Mouse (Mus musculus): ENCODE measurements around the gene Notch2. TPM values are rescaled to one million over a fixed set of nuclear protein-coding genes. Genes with fewer than 3 reads are reported as not detected.

Gene Notch2
- polyA plus RNA-seq, 1 experiment = 5.2 TPM

DNA sequence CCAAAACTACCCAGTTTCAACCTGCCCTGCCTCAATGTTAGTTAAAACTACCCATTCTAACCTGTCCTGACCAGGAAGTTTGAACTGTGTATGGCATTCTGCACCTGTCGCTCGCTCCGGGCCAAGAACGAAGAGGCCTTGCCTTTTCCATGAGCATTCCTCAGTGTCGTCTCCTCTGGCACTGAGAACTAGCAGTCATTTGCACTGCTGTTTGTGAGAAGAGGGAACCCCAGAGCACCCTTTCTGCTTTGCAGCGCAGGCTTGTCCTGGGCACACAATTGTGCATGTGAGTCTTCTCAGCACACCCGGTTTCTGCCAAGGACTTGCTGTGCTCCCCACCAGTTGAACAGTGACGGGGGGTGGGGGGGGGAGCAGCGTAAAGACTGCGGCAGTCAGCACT lies 15.6 kb downstream of the Notch2 start:
- Histone ChIP-seq H3K4me1 (ENCODE audit: control insufficient read depth, insufficient read depth, low read length) (peaks cover 3% of the 10 kb centered on the region), H3K36me3 (ENCODE audit: control insufficient read depth, insufficient read depth, low read length) (no peaks in the 10 kb centered on the region), H3K4me3 (ENCODE audit: control insufficient read depth, low read depth, low read length) (no peak overlapping the region), H3K27me3 (ENCODE audit: control insufficient read depth, insufficient read depth, low read length) (no peaks in the 10 kb centered on the region), H3K27ac (ENCODE audit: control insufficient read depth, insufficient read depth, low read depth, low read length) (no peak overlapping the region)
- TF ChIP-seq CTCF (IDR thresholded peaks at IDR 0.05; ENCODE audit: control insufficient read depth, insufficient read depth, insufficient replicate concordance, low read depth, low read length) = no peak
- TF ChIP-seq POLR2A (IDR thresholded peaks at IDR 0.05; ENCODE audit: control insufficient read depth, low read depth, low read length) = no peak

- peaks cover 3% of the 10 kb centered on the region for H3K4me1 ChIP-seq (ENCODE audit: control insufficient read depth, insufficient read depth, low read length)
- no peaks in the 10 kb centered on the region for H3K36me3 ChIP-seq (ENCODE audit: control insufficient read depth, insufficient read depth, low read length)
- no peak for TF ChIP-seq CTCF (IDR thresholded peaks at IDR 0.05; ENCODE audit: control insufficient read depth, insufficient read depth, insufficient replicate concordance, low read depth, low read length)
- TF ChIP-seq POLR2A (IDR thresholded peaks at IDR 0.05; ENCODE audit: control insufficient read depth, low read depth, low read length) = no peak
- H3K27me3 ChIP-seq (ENCODE audit: control insufficient read depth, insufficient read depth, low read length) = no peaks in the 10 kb centered on the region
- no peak overlapping the region for H3K4me3 ChIP-seq (ENCODE audit: control insufficient read depth, low read depth, low read length)
- H3K27ac ChIP-seq (ENCODE audit: control insufficient read depth, insufficient read depth, low read depth, low read length) = no peak overlapping the region
These were observed 17.8 kb downstream of the Notch2 start for GRCm38 (mm10) chr3:98031104-98031503.

GRCm38 (mm10) chr3:98032191-98032590 lies 18.9 kb downstream of the Notch2 start:
- Histone ChIP-seq H3K36me3 (ENCODE audit: control insufficient read depth, insufficient read depth, low read length) (no peaks in the 10 kb centered on the region), H3K4me1 (ENCODE audit: control insufficient read depth, insufficient read depth, low read length) (peaks cover 2% of the 10 kb centered on the region), H3K27ac (ENCODE audit: control insufficient read depth, insufficient read depth, low read depth, low read length) (no peak overlapping the region), H3K27me3 (ENCODE audit: control insufficient read depth, insufficient read depth, low read length) (no peaks in the 10 kb centered on the region), H3K4me3 (ENCODE audit: control insufficient read depth, low read depth, low read length) (no peak overlapping the region)
- no peak for TF ChIP-seq CTCF (IDR thresholded peaks at IDR 0.05; ENCODE audit: control insufficient read depth, insufficient read depth, insufficient replicate concordance, low read depth, low read length)
- no peak for TF ChIP-seq POLR2A (IDR thresholded peaks at IDR 0.05; ENCODE audit: control insufficient read depth, low read depth, low read length)

DNA sequence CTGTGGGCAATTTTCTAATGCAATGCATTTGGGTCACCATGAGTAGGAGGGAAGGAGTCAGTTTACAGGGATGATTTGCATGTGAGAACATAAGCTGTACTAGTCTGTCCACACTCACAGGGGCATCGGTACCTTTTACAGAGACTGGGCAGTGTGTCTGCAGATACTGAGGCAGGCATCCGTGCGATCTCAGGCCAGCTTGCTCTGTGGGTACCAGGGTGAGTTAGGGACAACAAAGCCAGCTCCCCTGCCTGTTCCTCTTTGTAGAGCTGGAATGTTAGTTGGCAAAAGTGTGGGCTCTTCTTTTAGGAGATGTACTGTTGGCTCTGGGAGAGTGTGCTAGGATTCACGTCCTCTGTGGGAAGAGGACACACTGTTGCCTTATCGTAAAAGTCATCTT lies 19.6 kb downstream of the Notch2 start:
- no peak overlapping the region for H3K27ac ChIP-seq (ENCODE audit: control insufficient read depth, insufficient read depth, low read depth, low read length)
- TF ChIP-seq CTCF (IDR thresholded peaks at IDR 0.05; ENCODE audit: control insufficient read depth, insufficient read depth, insufficient replicate concordance, low read depth, low read length) = no peak
- no peaks in the 10 kb centered on the region for H3K27me3 ChIP-seq (ENCODE audit: control insufficient read depth, insufficient read depth, low read length)
- H3K4me3 ChIP-seq (ENCODE audit: control insufficient read depth, low read depth, low read length) = no peak overlapping the region
- no peaks in the 10 kb centered on the region; the same call in 1 of the 2 replicates for H3K4me1 ChIP-seq (ENCODE audit: control insufficient read depth, insufficient read depth, low read length)
- H3K36me3 ChIP-seq (ENCODE audit: control insufficient read depth, insufficient read depth, low read length) = no peaks in the 10 kb centered on the region

GRCm38 (mm10) chr3:98034622-98035593 lies 21.6 kb downstream of the Notch2 start:
- no peak overlapping the region for H3K4me3 ChIP-seq (ENCODE audit: control insufficient read depth, low read depth, low read length)
- no peaks in the 10 kb centered on the region for H3K27me3 ChIP-seq (ENCODE audit: control insufficient read depth, insufficient read depth, low read length)
- TF ChIP-seq POLR2A (IDR thresholded peaks at IDR 0.05; ENCODE audit: control insufficient read depth, low read depth, low read length) (no peak), CTCF (IDR thresholded peaks at IDR 0.05; ENCODE audit: control insufficient read depth, insufficient read depth, insufficient replicate concordance, low read depth, low read length) (no peak)
- no peak overlapping the region for H3K27ac ChIP-seq (ENCODE audit: control insufficient read depth, insufficient read depth, low read depth, low read length)
- no peaks in the 10 kb centered on the region for H3K36me3 ChIP-seq (ENCODE audit: control insufficient read depth, insufficient read depth, low read length)
- peaks cover 3% of the 10 kb centered on the region for H3K4me1 ChIP-seq (ENCODE audit: control insufficient read depth, insufficient read depth, low read length)

DNA sequence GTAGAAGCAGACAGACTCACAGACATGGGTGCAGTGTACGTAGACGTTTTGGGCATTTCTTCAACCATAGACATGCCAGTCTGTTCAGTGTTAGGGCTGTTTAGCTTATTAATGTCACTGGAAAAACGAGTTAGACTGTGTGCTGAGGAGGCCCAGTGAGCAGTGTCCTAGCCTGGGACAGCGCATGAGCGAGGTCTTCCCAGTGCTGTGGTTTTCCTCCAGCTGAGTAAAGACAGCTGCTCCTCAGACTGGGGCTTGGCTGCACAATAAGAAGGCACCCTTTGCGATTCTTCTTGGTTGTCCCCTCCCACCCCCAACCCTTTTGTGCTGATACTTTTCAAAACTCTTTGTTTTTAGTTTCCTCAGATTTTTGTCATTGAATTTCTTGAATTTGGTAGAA lies 22.8 kb downstream of the Notch2 start:
- Histone ChIP-seq H3K4me3 (ENCODE audit: control insufficient read depth, low read depth, low read length) (no peak overlapping the region), H3K36me3 (ENCODE audit: control insufficient read depth, insufficient read depth, low read length) (no peaks in the 10 kb centered on the region), H3K27ac (ENCODE audit: control insufficient read depth, insufficient read depth, low read depth, low read length) (no peak overlapping the region), H3K4me1 (ENCODE audit: control insufficient read depth, insufficient read depth, low read length) (peaks cover 6% of the 10 kb centered on the region), H3K27me3 (ENCODE audit: control insufficient read depth, insufficient read depth, low read length) (no peaks in the 10 kb centered on the region)
- TF ChIP-seq CTCF (IDR thresholded peaks at IDR 0.05; ENCODE audit: control insufficient read depth, insufficient read depth, insufficient replicate concordance, low read depth, low read length) = no peak
- TF ChIP-seq POLR2A (IDR thresholded peaks at IDR 0.05; ENCODE audit: control insufficient read depth, low read depth, low read length) = no peak

- Histone ChIP-seq H3K4me3 (ENCODE audit: control insufficient read depth, low read depth, low read length) (no peak overlapping the region), H3K27me3 (ENCODE audit: control insufficient read depth, insufficient read depth, low read length) (no peaks in the 10 kb centered on the region), H3K36me3 (ENCODE audit: control insufficient read depth, insufficient read depth, low read length) (no peaks in the 10 kb centered on the region), H3K27ac (ENCODE audit: control insufficient read depth, insufficient read depth, low read depth, low read length) (no peak overlapping the region), H3K4me1 (ENCODE audit: control insufficient read depth, insufficient read depth, low read length) (peaks cover 6% of the 10 kb centered on the region)
- TF ChIP-seq POLR2A (IDR thresholded peaks at IDR 0.05; ENCODE audit: control insufficient read depth, low read depth, low read length) (no peak), CTCF (IDR thresholded peaks at IDR 0.05; ENCODE audit: control insufficient read depth, insufficient read depth, insufficient replicate concordance, low read depth, low read length) (no peak)
These were observed 23.8 kb downstream of the Notch2 start for GRCm38 (mm10) chr3:98037151-98037550.

Measured in testis, adult 2 months (tissue).